Mouse (Mus musculus): ENCODE measurements around the gene Vtcn1. TPM values are rescaled to one million over a fixed set of nuclear protein-coding genes. Genes with fewer than 3 reads are reported as not detected.

Gene Vtcn1
- polyA plus RNA-seq, 1 experiment = 0.05 TPM

DNA sequence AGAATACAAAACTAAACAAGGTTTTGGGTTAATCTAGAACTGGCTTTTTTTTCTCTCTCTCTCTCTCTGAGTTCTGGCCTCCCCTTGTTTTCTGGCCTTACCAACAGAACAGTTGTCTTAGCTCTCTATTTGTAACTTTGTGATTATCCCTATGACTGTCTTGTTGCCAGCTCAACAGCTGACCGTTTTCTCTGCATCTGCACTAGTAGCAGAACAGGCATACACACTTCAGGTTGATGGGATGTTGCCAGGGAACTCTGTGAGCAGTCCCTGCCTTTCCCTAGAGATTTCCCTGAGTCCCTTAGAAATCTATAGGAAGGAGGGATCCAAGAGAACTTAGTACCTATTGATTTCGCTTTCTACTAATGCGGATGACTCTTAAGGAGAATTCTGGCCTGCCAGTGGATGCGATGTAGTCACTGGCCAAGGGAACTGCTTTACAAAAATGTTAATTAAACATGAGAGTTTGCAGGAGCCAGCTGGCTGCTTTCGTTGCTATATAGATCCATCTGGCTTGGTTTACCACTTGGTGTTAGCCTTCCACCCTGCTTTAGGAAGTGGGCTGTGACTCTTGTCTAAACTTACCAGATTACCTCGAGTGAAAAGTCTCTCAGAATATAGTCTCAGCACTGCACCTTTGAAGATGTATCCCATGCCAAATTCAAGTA lies 98.9 kb downstream of the Vtcn1 start:
- DNase-seq (ENCODE audit: low read depth) = peak; percentile 71
- TF ChIP-seq CTCF (IDR thresholded peaks at IDR 0.05; ENCODE audit: borderline replicate concordance, extremely low read depth, insufficient read depth, insufficient read length) (no peak), POLR2A (IDR thresholded peaks at IDR 0.05; ENCODE audit: borderline replicate concordance, extremely low read depth, insufficient read depth, insufficient read length, poor library complexity, severe bottlenecking) (no peak)

DNA sequence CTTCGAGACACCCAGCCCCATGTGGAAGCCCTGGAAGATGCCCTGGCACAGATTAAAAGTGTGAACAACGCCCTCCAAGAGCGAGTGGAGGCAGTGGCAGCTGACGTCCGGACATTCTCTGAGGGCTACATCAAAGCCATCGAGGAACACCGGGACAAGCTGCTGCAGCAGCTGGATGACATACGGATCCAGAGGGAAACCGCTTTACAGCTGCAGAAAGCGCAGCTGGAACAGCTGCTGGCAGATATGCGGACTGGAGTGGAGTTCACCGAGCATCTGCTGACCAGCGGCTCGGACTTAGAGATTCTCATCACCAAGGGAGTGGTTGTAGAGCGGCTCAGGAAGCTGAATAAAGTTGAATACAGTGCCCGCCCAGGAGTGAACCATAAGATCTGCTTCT lies 99.9 kb downstream of the Vtcn1 start:
- no peak for TF ChIP-seq CTCF (IDR thresholded peaks at IDR 0.05; ENCODE audit: borderline replicate concordance, extremely low read depth, insufficient read depth, insufficient read length)
- TF ChIP-seq POLR2A (IDR thresholded peaks at IDR 0.05; ENCODE audit: borderline replicate concordance, extremely low read depth, insufficient read depth, insufficient read length, poor library complexity, severe bottlenecking) = no peak
- no peak for DNase-seq (ENCODE audit: low read depth)

DNA sequence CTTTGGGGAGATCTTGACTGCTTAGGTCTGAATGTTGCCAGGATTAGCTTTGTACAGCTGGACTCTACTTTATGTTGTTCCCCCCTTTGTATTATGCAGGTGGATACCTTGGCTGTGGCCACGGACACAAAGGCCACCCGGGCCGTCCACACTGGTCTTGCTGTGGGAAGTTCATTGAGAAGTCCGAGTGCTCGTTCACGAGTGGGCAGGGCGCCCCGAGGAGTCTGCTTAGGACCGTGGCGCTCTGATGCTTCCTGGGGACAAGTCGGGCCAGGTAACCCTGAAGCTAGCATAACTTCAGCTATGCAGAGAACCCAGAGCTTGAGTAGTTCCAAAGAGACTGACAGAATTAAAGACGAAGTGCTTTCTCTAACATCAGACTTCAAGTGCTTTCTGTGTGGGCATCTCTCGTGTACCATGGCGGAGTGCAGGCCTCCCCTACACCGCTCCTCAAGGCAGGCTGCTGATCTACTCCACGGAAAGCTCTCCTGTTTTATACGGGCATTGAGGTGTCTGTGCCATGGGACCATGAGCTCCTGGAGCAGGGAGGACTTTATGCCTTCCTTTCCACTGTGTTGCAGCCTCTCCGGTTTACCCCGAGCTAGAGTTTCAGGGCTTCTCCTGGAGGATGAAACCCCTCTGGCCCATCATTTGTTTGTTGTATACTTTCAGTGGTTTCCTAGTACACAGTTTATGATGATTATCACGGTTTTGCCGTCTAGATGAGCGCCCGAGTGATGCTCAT lies 106.2 kb downstream of the Vtcn1 start:
- TF ChIP-seq CTCF (IDR thresholded peaks at IDR 0.05; ENCODE audit: borderline replicate concordance, extremely low read depth, insufficient read depth, insufficient read length) (no peak), POLR2A (IDR thresholded peaks at IDR 0.05; ENCODE audit: borderline replicate concordance, extremely low read depth, insufficient read depth, insufficient read length, poor library complexity, severe bottlenecking) (no peak)
- no peak for DNase-seq (ENCODE audit: low read depth)

DNA sequence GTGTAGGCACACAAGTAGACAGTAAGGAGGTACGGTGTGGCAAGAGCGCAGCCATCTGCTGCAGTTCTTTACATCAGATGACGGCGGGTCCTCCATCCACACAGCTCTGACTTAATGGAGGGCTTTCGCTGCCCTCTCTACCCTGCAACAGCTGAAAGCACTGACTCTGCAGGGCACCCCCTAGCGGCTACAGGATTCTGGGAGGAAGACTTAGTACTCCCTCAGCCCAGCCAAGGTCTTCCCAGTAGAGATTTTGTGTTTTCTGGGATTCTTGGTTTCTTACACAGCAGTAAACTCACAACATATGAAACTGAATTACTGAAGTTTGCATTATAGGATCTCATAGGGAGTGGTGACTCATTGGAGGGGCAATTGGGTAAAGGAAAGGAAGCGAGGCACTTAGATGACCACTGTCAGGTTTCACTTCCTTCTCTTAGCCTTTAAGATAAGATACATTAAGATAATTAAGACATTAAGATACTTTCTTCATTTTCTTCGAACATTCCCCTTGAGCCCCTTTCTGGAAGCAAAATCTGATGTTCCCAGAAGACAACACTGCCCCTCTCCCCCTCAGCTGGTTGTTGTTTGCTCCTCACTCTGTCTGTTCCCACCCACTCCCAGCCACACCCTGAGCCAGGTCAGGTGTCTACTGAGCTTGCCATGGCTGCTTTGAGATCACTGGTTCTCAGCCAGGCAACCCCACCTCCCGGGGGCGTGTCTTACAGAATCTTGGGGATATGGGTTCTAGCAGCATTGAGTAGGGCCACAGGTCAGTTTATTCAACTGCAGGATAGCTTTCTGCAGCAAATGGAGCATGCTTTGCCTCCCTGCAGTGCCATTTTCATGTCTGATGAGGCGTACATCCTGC lies 107.1 kb downstream of the Vtcn1 start:
- DNase-seq (ENCODE audit: low read depth) = no peak
- TF ChIP-seq POLR2A (IDR thresholded peaks at IDR 0.05; ENCODE audit: borderline replicate concordance, extremely low read depth, insufficient read depth, insufficient read length, poor library complexity, severe bottlenecking) (no peak), CTCF (IDR thresholded peaks at IDR 0.05; ENCODE audit: borderline replicate concordance, extremely low read depth, insufficient read depth, insufficient read length) (peak; percentile 24; the same call in 1 of the 2 replicates)

DNA sequence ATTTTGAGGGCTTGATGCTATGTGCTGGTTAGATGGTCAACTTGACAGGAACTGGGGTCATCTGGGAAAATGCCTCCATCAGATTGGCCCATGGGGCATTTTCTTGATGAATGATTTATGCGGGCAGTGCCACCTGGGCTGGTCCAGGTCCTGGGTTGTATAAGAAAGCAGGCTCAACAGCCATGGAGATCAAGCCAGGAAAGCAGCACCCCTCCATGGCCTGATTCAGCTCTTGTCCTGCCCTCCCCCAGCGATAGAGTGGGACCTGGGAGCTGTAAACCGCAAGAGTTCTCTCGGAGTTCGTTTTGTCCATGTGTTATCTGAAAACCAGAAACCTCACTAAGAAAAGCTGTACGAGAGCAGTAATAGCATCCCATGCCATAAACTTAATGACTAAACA lies 110.3 kb downstream of the Vtcn1 start:
- no peak for DNase-seq (ENCODE audit: low read depth)
- TF ChIP-seq CTCF (IDR thresholded peaks at IDR 0.05; ENCODE audit: borderline replicate concordance, extremely low read depth, insufficient read depth, insufficient read length) = no peak
- TF ChIP-seq POLR2A (IDR thresholded peaks at IDR 0.05; ENCODE audit: borderline replicate concordance, extremely low read depth, insufficient read depth, insufficient read length, poor library complexity, severe bottlenecking) = no peak

DNA sequence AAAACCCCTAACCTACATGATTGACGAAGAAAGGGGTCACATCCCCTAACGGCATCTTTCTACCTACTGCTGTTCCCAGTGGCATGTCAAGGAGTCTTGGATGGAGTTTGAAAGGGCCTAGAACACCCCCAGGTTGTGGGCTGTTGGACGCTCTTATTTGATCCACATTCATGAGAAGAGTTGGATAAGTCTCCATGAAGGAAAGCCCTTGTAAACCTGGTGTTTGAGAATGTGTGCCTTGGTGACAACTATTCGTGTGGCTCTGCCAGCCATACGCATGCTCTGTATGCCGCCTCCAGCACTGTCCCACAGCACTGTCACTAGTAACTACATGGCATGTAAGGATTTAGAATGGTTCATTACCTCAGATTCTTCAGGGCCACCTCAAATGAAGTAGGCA lies 110.9 kb downstream of the Vtcn1 start:
- TF ChIP-seq POLR2A (IDR thresholded peaks at IDR 0.05; ENCODE audit: borderline replicate concordance, extremely low read depth, insufficient read depth, insufficient read length, poor library complexity, severe bottlenecking) = no peak
- TF ChIP-seq CTCF (IDR thresholded peaks at IDR 0.05; ENCODE audit: borderline replicate concordance, extremely low read depth, insufficient read depth, insufficient read length) = no peak
- no peak for DNase-seq (ENCODE audit: low read depth)

DNA sequence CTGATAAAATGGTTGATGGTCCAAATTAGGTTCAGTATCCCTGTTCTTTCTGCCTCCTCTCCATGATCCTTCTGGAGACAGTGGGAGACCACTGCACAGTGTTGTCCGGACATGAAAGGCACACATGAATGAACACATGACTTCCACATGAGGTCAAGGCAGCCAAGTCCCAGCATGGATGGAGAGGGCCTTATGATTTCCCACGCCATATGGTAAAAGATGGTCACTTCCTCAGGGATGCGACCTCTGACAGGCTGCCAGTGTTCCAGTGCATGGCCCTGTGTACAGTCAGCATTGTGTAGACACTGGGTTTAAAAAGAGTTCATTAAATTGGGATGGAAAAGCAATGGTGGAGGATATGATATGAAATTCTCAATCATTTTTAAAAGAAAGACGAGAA lies 113.0 kb downstream of the Vtcn1 start:
- TF ChIP-seq CTCF (IDR thresholded peaks at IDR 0.05; ENCODE audit: borderline replicate concordance, extremely low read depth, insufficient read depth, insufficient read length) (no peak), POLR2A (IDR thresholded peaks at IDR 0.05; ENCODE audit: borderline replicate concordance, extremely low read depth, insufficient read depth, insufficient read length, poor library complexity, severe bottlenecking) (no peak)
- no peak for DNase-seq (ENCODE audit: low read depth)

DNA sequence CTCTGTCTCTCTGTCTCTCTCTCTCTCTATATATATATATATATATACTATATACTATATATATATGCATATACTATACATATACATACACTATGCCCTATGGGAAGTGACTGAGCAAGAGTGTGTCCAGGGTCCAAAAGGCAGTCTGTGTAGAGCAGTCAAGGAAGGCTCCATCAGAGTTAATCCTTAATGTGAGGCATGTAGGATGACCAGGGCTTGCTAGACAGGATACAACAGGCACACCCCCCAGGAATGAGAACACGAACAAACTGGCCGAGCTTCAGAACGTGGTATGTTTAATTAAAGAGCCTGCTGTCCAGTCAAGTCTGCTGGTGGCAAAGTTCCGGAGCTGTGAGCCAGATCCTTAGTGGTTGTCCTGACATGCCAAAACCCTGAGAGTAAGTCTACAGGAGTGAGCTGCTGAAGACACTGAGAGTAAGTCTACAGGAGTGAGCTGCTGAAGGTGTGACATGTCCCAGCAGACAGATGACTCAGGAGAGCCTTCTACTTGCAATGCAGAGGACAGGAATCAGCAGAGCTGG lies 115.3 kb downstream of the Vtcn1 start:
- DNase-seq (ENCODE audit: low read depth) = no peak
- TF ChIP-seq CTCF (IDR thresholded peaks at IDR 0.05; ENCODE audit: borderline replicate concordance, extremely low read depth, insufficient read depth, insufficient read length) (no peak), POLR2A (IDR thresholded peaks at IDR 0.05; ENCODE audit: borderline replicate concordance, extremely low read depth, insufficient read depth, insufficient read length, poor library complexity, severe bottlenecking) (no peak)

Other genes with a start within 250 kb of the Vtcn1 start
- gene Man1a2, start 140.0 kb upstream of the Vtcn1 start, polyA plus RNA-seq (2012; rRNA removed) = 13.5 and 20.1 TPM in 2 replicates
- 13.0 and 13.1 TPM in 2 replicates for gene Trim45, start 96.7 kb downstream of the Vtcn1 start, polyA plus RNA-seq (2012; rRNA removed)
- gene Ttf2, start 144.2 kb downstream of the Vtcn1 start, polyA plus RNA-seq (2012; rRNA removed) = 6.0 and 7.7 TPM in 2 replicates
- 0.08 and 0.14 TPM in 2 replicates for gene Cd101, start 204.1 kb downstream of the Vtcn1 start, polyA plus RNA-seq (2012; rRNA removed)